Mouse (Mus musculus): ENCODE measurements around the gene Toe1.

DNA sequence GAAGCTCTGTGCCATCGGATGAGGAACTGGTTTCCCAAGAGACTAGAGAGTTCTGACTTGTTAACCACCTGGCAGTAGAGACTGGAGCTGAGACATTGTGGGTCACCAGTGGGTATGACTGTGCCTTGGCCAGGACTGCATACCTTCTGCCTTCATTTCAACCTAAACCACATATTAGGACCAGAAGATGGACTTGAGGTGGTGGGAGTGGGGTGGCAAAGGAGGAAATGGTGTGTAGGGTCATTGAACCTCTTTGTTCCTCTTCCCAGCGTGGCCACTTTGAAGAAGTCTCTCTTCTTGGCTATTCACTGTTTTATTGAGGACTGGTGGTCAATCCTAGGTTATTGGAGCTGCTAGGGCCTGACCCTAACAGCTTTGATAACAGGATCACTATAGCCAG is 26.1 kb downstream of the Toe1 start:
- no peak for TF ChIP-seq CTCF (conservative IDR thresholded peaks at IDR 0.05; ENCODE audit: low read length)
- no peak for TF ChIP-seq NANOG (IDR thresholded peaks at IDR 0.05; ENCODE audit: borderline replicate concordance, low read length)
